Mouse (Mus musculus): ENCODE data around the gene Glb1. TPM values are rescaled to one million over a fixed set of nuclear protein-coding genes. Genes with fewer than 3 reads are reported as not detected.
A peak's percentile ranks its signal among the peaks of the same experiment; 100 is the strongest.
"Not testable (repeated sequence)": the region's sequence is repeated elsewhere in the genome, so short reads cannot be mapped to it uniquely, and the experiment has no call there.

Gene Glb1
- total RNA-seq, 2 experiments from 2014 or later, result 21.9 to 22.1 TPM

GRCm38 (mm10) chr9:114385160-114385559, 15.7 kb upstream of the Glb1 start:
- no peak for DNase-seq (ENCODE audit: low spot score in 2 of 2)
- Histone ChIP-seq H3K27ac (no peak overlapping the region), H3K4me3 (no peak overlapping the region)
- no peak for TF ChIP-seq CTCF (conservative IDR thresholded peaks at IDR 0.05)

- H3K4me3 ChIP-seq, result no peak overlapping the region
- TF ChIP-seq CTCF (conservative IDR thresholded peaks at IDR 0.05), result no peak
- H3K27ac ChIP-seq, result no peak overlapping the region
- DNase-seq (ENCODE audit: low spot score in 2 of 2), result no peak
These were observed 13.8 kb upstream of the Glb1 start for GRCm38 (mm10) chr9:114387086-114387485.

GRCm38 (mm10) chr9:114388288-114388687, 12.6 kb upstream of the Glb1 start:
- H3K27ac ChIP-seq, result no peak overlapping the region
- no peak for TF ChIP-seq CTCF (conservative IDR thresholded peaks at IDR 0.05)
- no peak overlapping the region for H3K4me3 ChIP-seq
- DNase-seq (ENCODE audit: low spot score in 2 of 2), result no peak

- H3K27ac ChIP-seq, result no peak overlapping the region
- H3K4me3 ChIP-seq, result no peak overlapping the region
- DNase-seq (ENCODE audit: low spot score in 2 of 2), result no peak
- TF ChIP-seq CTCF (conservative IDR thresholded peaks at IDR 0.05), result no peak
These were observed 12.0 kb upstream of the Glb1 start for GRCm38 (mm10) chr9:114388701-114389370.

GRCm38 (mm10) chr9:114389371-114389904, 11.4 kb upstream of the Glb1 start:
- peak; percentile 67 for TF ChIP-seq CTCF (conservative IDR thresholded peaks at IDR 0.05)
- H3K4me3 ChIP-seq, result peak overlapping the region; percentile 81; the same call in 1 of the 2 replicates

GRCm38 (mm10) chr9:114389905-114390748, 10.7 kb upstream of the Glb1 start, which contains the start of gene Crtap:
Gene Crtap (minus strand): TSS chr9:114390675.
- TF ChIP-seq CTCF (conservative IDR thresholded peaks at IDR 0.05), result no peak
- DNase-seq (ENCODE audit: low spot score in 2 of 2), result no peak

More at GRCm38 (mm10) chr9:114389371-114389904, 11.4 kb upstream of the Glb1 start:
- no peak overlapping the region for H3K27ac ChIP-seq
- no peak for DNase-seq (ENCODE audit: low spot score in 2 of 2)

GRCm38 (mm10) chr9:114390749-114391075, 10.2 kb upstream of the Glb1 start:
- no peak for TF ChIP-seq CTCF (conservative IDR thresholded peaks at IDR 0.05)
- H3K27ac ChIP-seq, result peak overlapping the region; percentile 61
- peak overlapping the region; percentile 81 for H3K4me3 ChIP-seq
- DNase-seq (ENCODE audit: low spot score in 2 of 2), result no peak

More at GRCm38 (mm10) chr9:114389905-114390748, 10.7 kb upstream of the Glb1 start, which contains the start of gene Crtap:
- Histone ChIP-seq H3K27ac (peak within 1 kb of the TSS; percentile 61), H3K4me3 (peak within 1 kb of the TSS; percentile 81)

GRCm38 (mm10) chr9:114394136-114394535, 6.7 kb upstream of the Glb1 start:
- H3K27ac ChIP-seq; H3K4me3 ChIP-seq; DNase-seq (ENCODE audit: low spot score in 2 of 2): not testable (repeated sequence)

GRCm38 (mm10) chr9:114394677-114395076, 6.2 kb upstream of the Glb1 start:
- Histone ChIP-seq H3K4me3 (no peak overlapping the region), H3K27ac (no peak overlapping the region)
- DNase-seq (ENCODE audit: low spot score in 2 of 2), result no peak
- TF ChIP-seq CTCF (conservative IDR thresholded peaks at IDR 0.05), result no peak

GRCm38 (mm10) chr9:114395258-114395657, 5.6 kb upstream of the Glb1 start:
- TF ChIP-seq CTCF (conservative IDR thresholded peaks at IDR 0.05), result no peak
- H3K4me3 ChIP-seq, result no peak overlapping the region
- H3K27ac ChIP-seq, result no peak overlapping the region
- no peak for DNase-seq (ENCODE audit: low spot score in 2 of 2)

GRCm38 (mm10) chr9:114399680-114400079, 1.2 kb upstream of the Glb1 start:
- Histone ChIP-seq H3K4me3 (no peak overlapping the region), H3K27ac (no peak overlapping the region)
- TF ChIP-seq CTCF (conservative IDR thresholded peaks at IDR 0.05), result no peak
- DNase-seq (ENCODE audit: low spot score in 2 of 2), result no peak

- no peak for TF ChIP-seq CTCF (conservative IDR thresholded peaks at IDR 0.05)
- no peak for DNase-seq (ENCODE audit: low spot score in 2 of 2)
- H3K27ac ChIP-seq, result peak overlapping the region; percentile 97
- peak overlapping the region; percentile 85 for H3K4me3 ChIP-seq
These were observed 308 bp upstream of the Glb1 start for GRCm38 (mm10) chr9:114400588-114400948.

- 0 out of 2 replicates have a peak, but pooled peaks have one; percentile 7 for TF ChIP-seq CTCF (conservative IDR thresholded peaks at IDR 0.05)
- Histone ChIP-seq H3K27ac (peak overlapping the region; percentile 97), H3K4me3 (peak overlapping the region; percentile 85)
- DNase-seq (ENCODE audit: low spot score in 2 of 2), result no peak
These were observed 807 bp downstream of the Glb1 start for GRCm38 (mm10) chr9:114401685-114402080.
